Mouse (Mus musculus) Patski (cell line): ENCODE data around the gene E4f1. TPM values are rescaled to one million over a fixed set of nuclear protein-coding genes. Genes with fewer than 3 reads are reported as not detected.

Source experiments
- ATAC-seq: fragments of 100-300 bp; one replicate; pipeline ENCODE4 v1.8.0; 2021
- CTCF ChIA-PET: fragments of 350-600 bp; sonication (Branson Sonifier 250); formaldehyde crosslinking; loops from one replicate; lab custom pipeline; 2022; ENCODE audit warnings: inconsistent platforms; lab: Charles Lee
- POLR2A ChIA-PET: fragments of 350-600 bp; sonication (Branson Sonifier 250); formaldehyde crosslinking; loops from one replicate; lab custom pipeline; 2022; ENCODE audit warnings: antibody characterized with exemption, inconsistent platforms; lab: Charles Lee
- DNase-seq: peaks from one replicate; pipeline ENCODE4 v3.0.0-alpha.2; 2011; ENCODE audit warnings: low read depth, low spot score
- H3K27me3 ChIP-seq: fragments of 371-371 bp; one replicate; pipeline ENCODE4 v1.5.1; 2021
- CTCF ChIP-seq: fragments of 100-300 bp; IDR thresholded peaks from one replicate; pipeline ENCODE4 v1.5.1; 2021
- in situ Hi-C: fragments of 300-500 bp; cut with MboI; formaldehyde crosslinking; loops from 3 replicates; pipeline ENCODE4 v1.11.1; 2018; ENCODE audit warnings: low pct_unique_long_range_greater_than_20kb, mixed read lengths
- polyA plus RNA-seq: library from polyadenylated mRNA; unstranded; gene quantifications from one replicate; pipeline ENCODE4 v1.2.3, GENCODE M21; 2021

The E4f1 gene
- polyA plus RNA-seq, 1 experiment from 2014 or later, result 36.9 TPM

DNA sequence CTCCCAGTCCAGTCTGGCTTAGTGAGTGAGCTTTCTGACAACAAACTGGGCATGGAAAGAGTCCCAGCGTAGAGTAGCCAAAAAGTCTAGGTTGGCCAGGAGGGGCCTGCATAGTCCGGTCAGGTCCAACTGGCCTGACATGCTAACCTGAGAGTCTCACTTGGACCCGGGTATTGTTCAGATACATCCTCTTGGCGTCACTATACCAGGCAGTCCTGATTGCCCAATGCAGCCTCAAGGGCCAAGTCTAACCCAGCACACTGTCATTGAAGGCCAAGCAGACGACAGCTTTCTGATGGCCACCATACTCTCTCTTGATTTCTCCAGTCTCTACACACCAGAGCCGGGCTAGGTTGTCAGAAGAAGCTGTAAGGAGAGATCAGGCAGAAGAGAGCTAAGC lies 5.5 kb upstream of the E4f1 start:
- no peak for ATAC-seq
- H3K27me3 ChIP-seq, result no peaks in the 10 kb centered on the region
- in situ Hi-C loops, result no loop called here
- TF ChIP-seq CTCF, result no peak
- ChIA-PET POLR2A (no interaction called here), CTCF (interaction anchor here (1.2 kb wide), 1 partner anchor 12 kb away, joined by 3 read pairs; no protein-coding TSS in a partner anchor)
- DNase-seq, result no peak

GRCm38 (mm10) chr17:24474557-24474956 lies 4.4 kb upstream of the E4f1 start:
- ChIA-PET CTCF (no interaction called here), POLR2A (no interaction called here)
- in situ Hi-C loops, result no loop called here
- DNase-seq (no peak), ATAC-seq (no peak)
- H3K27me3 ChIP-seq, result no peaks in the 10 kb centered on the region
- no peak for TF ChIP-seq CTCF

DNA sequence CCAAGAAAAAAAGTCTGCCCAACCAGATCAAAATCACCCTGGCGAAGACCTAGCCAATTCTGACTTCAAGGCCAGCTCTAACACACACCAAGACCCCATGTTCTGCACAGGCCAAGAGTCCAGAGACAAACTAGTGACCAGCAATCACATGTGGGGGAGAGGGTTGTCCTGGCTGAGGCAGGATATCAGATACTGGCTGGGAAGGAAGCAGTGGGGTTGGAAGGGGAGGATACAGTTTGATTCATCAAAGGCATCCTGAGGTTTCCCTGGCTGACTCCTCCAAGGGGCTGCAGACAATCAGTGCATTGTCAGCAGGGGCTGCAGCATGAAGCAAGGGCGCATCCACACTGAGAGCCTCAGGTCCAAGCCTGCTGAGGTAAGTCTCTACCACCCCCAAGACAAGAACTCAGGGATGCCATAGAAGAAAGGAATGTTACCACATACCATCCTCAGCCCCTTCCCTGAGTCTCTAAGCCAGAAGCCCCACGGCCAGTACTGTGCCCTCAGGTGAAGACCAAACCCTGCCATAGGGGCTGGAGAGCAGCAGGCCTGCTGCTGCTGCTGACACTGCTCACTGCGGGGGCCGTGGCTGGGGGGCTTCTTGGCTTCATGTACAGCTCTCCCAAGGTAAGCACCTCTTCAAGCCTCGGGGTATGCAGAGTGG lies 3.6 kb upstream of the E4f1 start, which contains the start of gene Bricd5:
TSS of gene Bricd5 (plus strand) at position 273 of the 664 bp plus-strand sequence.
- DNase-seq, result no peak
- in situ Hi-C loops, result no loop called here
- ChIA-PET CTCF (no interaction called here), POLR2A (no interaction called here)
- no peak for ATAC-seq
- H3K27me3 ChIP-seq, result no peaks in the 10 kb centered on the region
- no peak for TF ChIP-seq CTCF

DNA sequence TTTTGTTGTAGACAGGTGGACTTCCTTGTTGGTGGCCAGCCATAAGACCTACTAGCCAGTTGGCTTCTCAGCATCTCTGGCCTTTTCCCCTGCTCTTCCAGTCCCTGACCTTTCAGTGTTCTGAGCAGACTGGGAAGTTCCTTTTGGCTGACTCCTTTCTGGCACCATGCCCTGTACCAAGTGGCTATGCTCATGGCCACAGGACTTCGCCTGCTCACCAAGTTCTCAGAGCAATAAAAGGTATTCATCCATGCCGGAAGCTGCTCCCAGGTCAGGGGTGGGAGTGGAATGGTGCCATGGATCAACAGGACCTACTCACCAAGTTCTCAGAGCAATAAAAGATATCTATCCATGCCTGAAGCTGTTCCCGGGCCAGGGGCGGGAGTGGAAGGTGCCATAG lies 2.4 kb upstream of the E4f1 start:
- peak; percentile 17 for ATAC-seq
- ChIA-PET POLR2A (interaction anchor here (0.8 to 2.4 kb wide), 2 partner anchors 18 to 197 kb away, joined by 3 to 12 read pairs; partner anchors contain the start of gene Zfp598), CTCF (interaction anchor here (1.2 to 1.7 kb wide), 3 partner anchors 12 to 197 kb away, joined by 3 to 4 read pairs (median 3); partner anchors contain the start of gene Zfp598)
- DNase-seq, result peak; percentile 88
- H3K27me3 ChIP-seq, result no peaks in the 10 kb centered on the region
- in situ Hi-C loops, result no loop called here
- TF ChIP-seq CTCF, result no peak

GRCm38 (mm10) chr17:24470701-24471527 lies 801 bp upstream of the E4f1 start:
- DNase-seq, result no peak
- ChIA-PET POLR2A (interaction anchor here (2.4 kb wide), 1 partner anchor 17 kb away, joined by 12 read pairs; no protein-coding TSS in a partner anchor), CTCF (interaction anchor here (0.7 to 1.1 kb wide), 2 partner anchors 8 to 11 kb away, joined by 3 read pairs; partner anchors contain the start of gene Mlst8)
- no peak for ATAC-seq
- in situ Hi-C loops, result no loop called here
- TF ChIP-seq CTCF, result no peak
- H3K27me3 ChIP-seq, result no peaks in the 10 kb centered on the region

DNA sequence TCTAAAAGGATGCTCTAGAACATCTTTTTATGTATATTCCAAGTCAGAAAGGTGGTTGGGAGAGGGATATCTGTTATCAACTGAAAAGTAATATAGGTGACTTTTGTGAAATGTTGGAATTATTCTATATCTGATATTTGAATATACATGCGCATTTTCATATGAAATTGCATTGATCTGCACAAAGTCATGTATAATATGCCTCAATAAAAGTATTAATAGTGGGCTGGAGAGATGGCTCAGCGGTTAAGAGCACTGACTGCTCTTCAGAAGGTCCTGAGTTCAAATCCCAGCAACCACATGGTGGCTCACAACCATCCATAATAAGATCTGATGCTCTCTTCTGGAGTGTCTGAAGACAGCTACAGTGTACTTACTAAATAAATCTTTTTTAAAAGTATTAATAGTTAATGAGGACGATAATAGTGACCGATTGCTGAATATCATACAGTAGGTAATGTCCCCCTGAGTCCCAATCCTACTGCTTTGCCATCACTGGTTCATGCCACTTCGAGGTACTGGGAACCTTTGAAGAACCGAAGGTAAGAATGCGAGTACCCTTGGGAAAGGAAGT lies 690 bp downstream of the E4f1 start:
- no peak for TF ChIP-seq CTCF
- ATAC-seq, result no peak
- no peak for DNase-seq
- ChIA-PET CTCF (interaction anchor here (1.0 kb wide), 1 partner anchor 9 kb away, joined by 3 read pairs; no protein-coding TSS in a partner anchor), POLR2A (no interaction called here)
- in situ Hi-C loops, result loop anchor here (10.0 kb wide), 1 partner anchor 185 kb away; the partner anchor contains the start of genes Npw and Slc9a3r2
- no peaks in the 10 kb centered on the region for H3K27me3 ChIP-seq

GRCm38 (mm10) chr17:24468636-24469246 lies 1.4 kb downstream of the E4f1 start:
- CTCF ChIA-PET, result no interaction called here
- POLR2A ChIA-PET, result no interaction called here
- no peak for ATAC-seq
- no peaks in the 10 kb centered on the region for H3K27me3 ChIP-seq
- DNase-seq, result no peak
- no peak for TF ChIP-seq CTCF
- in situ Hi-C loops, result loop anchor here (10.0 kb wide), 1 partner anchor 186 kb away; the partner anchor contains the start of genes Npw and Slc9a3r2

DNA sequence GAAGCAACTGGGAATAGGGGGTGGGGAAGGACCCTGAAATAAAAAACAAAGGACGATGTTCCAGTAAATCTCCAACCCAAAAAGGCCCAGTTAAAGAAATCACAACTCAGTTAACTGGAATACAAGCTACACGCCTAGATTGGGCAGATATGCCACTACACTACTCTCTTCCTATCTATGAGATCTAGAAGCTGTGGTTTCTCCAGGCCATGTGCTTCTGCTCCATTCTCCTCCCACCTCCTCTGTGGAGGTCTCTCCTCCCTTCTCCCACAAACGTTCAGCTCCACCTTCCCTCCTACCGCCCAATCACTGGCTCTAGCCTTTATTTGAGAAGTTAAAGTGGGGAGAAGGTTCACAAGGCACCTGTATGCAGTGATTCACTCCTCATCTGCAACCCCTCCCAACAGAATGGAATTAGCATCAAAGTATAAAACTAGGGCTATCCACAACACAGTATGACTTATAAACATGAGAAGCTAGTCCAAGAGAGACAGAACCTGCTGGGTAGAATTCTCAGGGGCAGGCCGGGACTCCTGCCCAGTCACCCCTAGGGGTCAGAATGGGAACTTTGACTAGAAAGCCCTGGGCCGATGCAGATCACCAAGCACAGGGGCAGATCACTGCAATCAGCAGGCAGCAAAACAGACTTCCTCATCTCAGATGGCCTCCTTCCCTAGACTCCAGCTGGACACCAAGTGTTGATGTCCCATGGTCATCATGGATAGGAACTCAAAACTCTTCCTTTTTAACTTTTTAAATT lies 6.6 kb downstream of the E4f1 start:
- DNase-seq (no peak), ATAC-seq (no peak)
- TF ChIP-seq CTCF, result no peak
- no peaks in the 10 kb centered on the region for H3K27me3 ChIP-seq
- CTCF ChIA-PET, result interaction anchor here (0.7 to 1.7 kb wide), 4 partner anchors 13 to 75 kb away, joined by 3 to 7 read pairs (median 5); partner anchors contain the start of gene Mlst8
- POLR2A ChIA-PET, result interaction anchor here (0.6 kb wide), 1 partner anchor 69 kb away, joined by 3 read pairs; no protein-coding TSS in a partner anchor
- in situ Hi-C loops, result loop anchor here (10.0 kb wide), 1 partner anchor 191 kb away; the partner anchor contains the start of genes Npw and Slc9a3r2

DNA sequence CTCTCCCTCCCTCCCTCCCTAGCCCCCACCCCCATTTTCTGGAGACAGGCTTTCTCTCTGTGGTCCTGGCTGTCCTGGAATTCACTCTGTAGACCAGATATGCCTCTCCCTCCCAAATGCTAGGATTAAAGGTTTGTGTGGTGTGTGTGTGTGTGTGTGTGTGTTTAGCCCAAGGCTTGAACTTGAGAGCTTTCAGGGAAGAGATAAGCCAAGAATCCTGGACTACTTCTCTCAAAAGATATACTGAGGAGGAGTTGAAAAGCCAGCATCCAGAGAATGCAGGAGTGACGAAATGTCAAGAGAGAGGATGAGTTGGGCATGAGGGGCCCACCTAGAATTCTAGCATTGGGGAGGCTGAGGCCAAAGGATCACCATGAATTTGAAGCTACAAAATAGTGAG lies 7.2 kb downstream of the E4f1 start:
- TF ChIP-seq CTCF, result no peak
- no peak for DNase-seq
- H3K27me3 ChIP-seq, result no peaks in the 10 kb centered on the region
- no peak for ATAC-seq
- in situ Hi-C loops, result loop anchor here (10.0 kb wide), 1 partner anchor 192 kb away; the partner anchor contains the start of genes Npw and Slc9a3r2
- ChIA-PET POLR2A (interaction anchor here (0.6 kb wide), 1 partner anchor 70 kb away, joined by 3 read pairs; no protein-coding TSS in a partner anchor), CTCF (interaction anchor here (1.4 to 1.7 kb wide), 3 partner anchors 13 to 76 kb away, joined by 3 to 7 read pairs (median 7); partner anchors contain the start of gene Mlst8)
